Mouse (Mus musculus): ENCODE measurements at regions not wholly inside any gene's neighbourhood (a gene's known extent, or its start where the extent isn't known, plus 50 kb on each side); places are given as distances from the start of the nearest gene placed in this dataset.

DNA sequence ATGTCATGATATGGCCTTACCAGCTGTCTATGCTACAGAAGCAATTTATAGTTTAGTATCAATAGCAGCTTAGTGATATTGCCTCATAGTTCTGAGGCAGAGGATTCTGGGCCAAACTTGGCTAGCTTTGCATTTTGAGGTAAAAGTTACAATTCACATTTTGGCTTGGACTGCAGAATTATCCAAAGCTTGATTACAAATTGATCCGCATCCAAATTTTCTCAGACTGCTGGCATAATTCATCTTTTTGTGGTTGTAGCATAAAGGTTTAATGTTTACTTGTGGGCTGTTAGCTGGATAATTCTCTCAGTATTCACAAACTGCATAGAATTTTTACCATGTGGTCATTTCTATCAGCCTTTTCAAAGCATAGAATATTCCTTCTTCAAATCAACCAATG lies 589.9 kb upstream of the Pdcd1 start:
- Histone ChIP-seq H3K27ac (replicated peaks) (no peak overlapping the region), H3K9ac (ENCODE audit: low read length) (no peak overlapping the region), H3K4me1 (replicated peaks; ENCODE audit: control insufficient read depth, insufficient read depth) (no peaks in the 10 kb centered on the region), H3K4me2 (replicated peaks; ENCODE audit: low read depth) (no peak overlapping the region), H3K4me3 (ENCODE audit: low read depth, low read length) (no peak overlapping the region), H3K36me3 (ENCODE audit: control insufficient read depth, insufficient read depth, low read length) (no peaks in the 10 kb centered on the region), H3K27me3 (ENCODE audit: control insufficient read depth, insufficient read depth, low read length) (no peaks in the 10 kb centered on the region), H3K9me3 (ENCODE audit: control insufficient read depth, low read length) (no peaks in the 10 kb centered on the region)
- ATAC-seq (ENCODE audit: low FRiP score, low TSS enrichment): no peak
- DNase-seq (ENCODE audit: low spot score): no peak
- WGBS: 73% methylated on average over 1 of the region's 1 CpGs
- no peak for TF ChIP-seq EP300 (optimal IDR thresholded peaks at IDR 0.05)
- no peak for TF ChIP-seq CTCF (IDR thresholded peaks at IDR 0.05; ENCODE audit: low read depth)

GRCm38 (mm10) chr1:94658218-94658617 lies 605.9 kb upstream of the Pdcd1 start:
- H3K9ac ChIP-seq (ENCODE audit: low read length): no peak overlapping the region

GRCm38 (mm10) chr1:94671641-94672040 lies 619.3 kb upstream of the Pdcd1 start:
- no peaks in the 10 kb centered on the region for H3K4me1 ChIP-seq (replicated peaks; ENCODE audit: control insufficient read depth, insufficient read depth)
- H3K27ac ChIP-seq (replicated peaks): no peak overlapping the region
- ATAC-seq (ENCODE audit: low FRiP score, low TSS enrichment) (no peak), DNase-seq (ENCODE audit: low spot score) (no peak)
- no peaks in the 10 kb centered on the region for H3K36me3 ChIP-seq (ENCODE audit: control insufficient read depth, insufficient read depth, low read length)
- no peak overlapping the region for H3K9ac ChIP-seq (ENCODE audit: low read length)
- no peak for TF ChIP-seq EP300 (optimal IDR thresholded peaks at IDR 0.05)
- no peak for TF ChIP-seq CTCF (IDR thresholded peaks at IDR 0.05; ENCODE audit: low read depth)
- no peak overlapping the region for H3K4me2 ChIP-seq (replicated peaks; ENCODE audit: low read depth)
- no peak overlapping the region for H3K4me3 ChIP-seq (ENCODE audit: low read depth, low read length)
- H3K27me3 ChIP-seq (ENCODE audit: control insufficient read depth, insufficient read depth, low read length): no peaks in the 10 kb centered on the region
- no peaks in the 10 kb centered on the region for H3K9me3 ChIP-seq (ENCODE audit: control insufficient read depth, low read length)
- 61% methylated on average over 4 of the region's 4 CpGs for WGBS

More at GRCm38 (mm10) chr1:94658218-94658617, 605.9 kb upstream of the Pdcd1 start:
- ATAC-seq (ENCODE audit: low FRiP score, low TSS enrichment) (no peak), DNase-seq (ENCODE audit: low spot score) (no peak)
- Histone ChIP-seq H3K9me3 (ENCODE audit: control insufficient read depth, low read length) (no peaks in the 10 kb centered on the region), H3K4me3 (ENCODE audit: low read depth, low read length) (no peak overlapping the region), H3K27me3 (ENCODE audit: control insufficient read depth, insufficient read depth, low read length) (no peaks in the 10 kb centered on the region), H3K36me3 (ENCODE audit: control insufficient read depth, insufficient read depth, low read length) (no peaks in the 10 kb centered on the region), H3K27ac (replicated peaks) (no peak overlapping the region), H3K4me2 (replicated peaks; ENCODE audit: low read depth) (no peak overlapping the region), H3K4me1 (replicated peaks; ENCODE audit: control insufficient read depth, insufficient read depth) (no peaks in the 10 kb centered on the region)
- no peak for TF ChIP-seq CTCF (IDR thresholded peaks at IDR 0.05; ENCODE audit: low read depth)
- no peak for TF ChIP-seq EP300 (optimal IDR thresholded peaks at IDR 0.05)

GRCm38 (mm10) chr1:94700517-94700916 lies 612.9 kb upstream of the Fam174a start:
- no peaks in the 10 kb centered on the region for H3K4me1 ChIP-seq (replicated peaks; ENCODE audit: control insufficient read depth, insufficient read depth)
- H3K27ac ChIP-seq (replicated peaks): no peak overlapping the region
- H3K4me2 ChIP-seq (replicated peaks; ENCODE audit: low read depth): no peak overlapping the region
- no peaks in the 10 kb centered on the region for H3K9me3 ChIP-seq (ENCODE audit: control insufficient read depth, low read length)
- TF ChIP-seq CTCF (IDR thresholded peaks at IDR 0.05; ENCODE audit: low read depth) (no peak), EP300 (optimal IDR thresholded peaks at IDR 0.05) (no peak)
- H3K9ac ChIP-seq (ENCODE audit: low read length): no peak overlapping the region
- no peaks in the 10 kb centered on the region for H3K27me3 ChIP-seq (ENCODE audit: control insufficient read depth, insufficient read depth, low read length)
- no peak for ATAC-seq (ENCODE audit: low FRiP score, low TSS enrichment)
- 53% methylated on average over 1 of the region's 1 CpGs for WGBS
- DNase-seq (ENCODE audit: low spot score): no peak
- H3K36me3 ChIP-seq (ENCODE audit: control insufficient read depth, insufficient read depth, low read length): no peaks in the 10 kb centered on the region
- H3K4me3 ChIP-seq (ENCODE audit: low read depth, low read length): no peak overlapping the region

GRCm38 (mm10) chr1:94701688-94702087 lies 611.7 kb upstream of the Fam174a start:
- Histone ChIP-seq H3K4me2 (replicated peaks; ENCODE audit: low read depth) (no peak overlapping the region), H3K27ac (replicated peaks) (no peak overlapping the region), H3K4me3 (ENCODE audit: low read depth, low read length) (no peak overlapping the region), H3K9ac (ENCODE audit: low read length) (no peak overlapping the region), H3K27me3 (ENCODE audit: control insufficient read depth, insufficient read depth, low read length) (no peaks in the 10 kb centered on the region), H3K36me3 (ENCODE audit: control insufficient read depth, insufficient read depth, low read length) (no peaks in the 10 kb centered on the region), H3K4me1 (replicated peaks; ENCODE audit: control insufficient read depth, insufficient read depth) (no peaks in the 10 kb centered on the region), H3K9me3 (ENCODE audit: control insufficient read depth, low read length) (no peaks in the 10 kb centered on the region)
- no peak for ATAC-seq (ENCODE audit: low FRiP score, low TSS enrichment)
- WGBS: 89% methylated on average over 1 of the region's 1 CpGs
- TF ChIP-seq CTCF (IDR thresholded peaks at IDR 0.05; ENCODE audit: low read depth): no peak
- TF ChIP-seq EP300 (optimal IDR thresholded peaks at IDR 0.05): no peak
- no peak for DNase-seq (ENCODE audit: low spot score)

GRCm38 (mm10) chr1:94712812-94713211 lies 600.6 kb upstream of the Fam174a start:
- no peak overlapping the region for H3K4me2 ChIP-seq (replicated peaks; ENCODE audit: low read depth)
- H3K4me3 ChIP-seq (ENCODE audit: low read depth, low read length): no peak overlapping the region
- no peaks in the 10 kb centered on the region for H3K4me1 ChIP-seq (replicated peaks; ENCODE audit: control insufficient read depth, insufficient read depth)
- no peak overlapping the region for H3K27ac ChIP-seq (replicated peaks)
- H3K9me3 ChIP-seq (ENCODE audit: control insufficient read depth, low read length): no peaks in the 10 kb centered on the region
- H3K36me3 ChIP-seq (ENCODE audit: control insufficient read depth, insufficient read depth, low read length): no peaks in the 10 kb centered on the region
- WGBS: 59% methylated on average over 5 of the region's 5 CpGs
- ATAC-seq (ENCODE audit: low FRiP score, low TSS enrichment): no peak
- no peak for DNase-seq (ENCODE audit: low spot score)
- TF ChIP-seq CTCF (IDR thresholded peaks at IDR 0.05; ENCODE audit: low read depth) (no peak), EP300 (optimal IDR thresholded peaks at IDR 0.05) (no peak)
- no peak overlapping the region for H3K9ac ChIP-seq (ENCODE audit: low read length)
- no peaks in the 10 kb centered on the region for H3K27me3 ChIP-seq (ENCODE audit: control insufficient read depth, insufficient read depth, low read length)
